Mouse (Mus musculus) embryonic facial prominence, embryonic 14.5 days (tissue): Measurements from ENCODE around the gene Cela2a. TPM values are rescaled to one million over a fixed set of nuclear protein-coding genes. Genes with fewer than 3 reads are reported as not detected.
A peak's percentile ranks its signal among the peaks of the same experiment; 100 is the strongest.

ENCODE experiments used
- ATAC-seq: fragments of 200-750 bp; cut with Nextera tagmentation; 2 replicates; pipeline ENCODE4 v1.8.0; 2017; ENCODE audit warnings: low read depth, moderate number of reproducible peaks, moderate TSS enrichment
- DNase-seq: peaks from one replicate; pipeline ENCODE4 v3.0.0-alpha.2; 2015; ENCODE audit warnings: low spot score
- H3K27ac ChIP-seq: fragments of 300-500 bp; sonication (generic); replicated peaks from 2 replicates; pipeline ENCODE4 v1.5.1; 2014; ENCODE audit warnings: low read depth, mild to moderate bottlenecking, low read length, moderate library complexity
- H3K27me3 ChIP-seq: fragments of 300-500 bp; sonication (generic); replicated peaks from 2 replicates; pipeline ENCODE4 v1.6.1; 2014; ENCODE audit warnings: low read length; ENCODE audit not compliant: control insufficient read depth, insufficient read depth
- H3K36me3 ChIP-seq: fragments of 300-500 bp; sonication (generic); 2 replicates; pipeline ENCODE4 v1.6.1; 2014; ENCODE audit warnings: low read length, mixed read lengths; ENCODE audit not compliant: control insufficient read depth, insufficient read depth
- H3K4me1 ChIP-seq: fragments of 300-500 bp; sonication (generic); 2 replicates; pipeline ENCODE4 v1.6.1; 2014; ENCODE audit warnings: antibody characterized with exemption, low read length; ENCODE audit not compliant: control insufficient read depth, insufficient read depth
- H3K4me2 ChIP-seq: fragments of 300-500 bp; sonication (generic); 2 replicates; pipeline ENCODE4 v1.6.1; 2014; ENCODE audit warnings: low read depth, mild to moderate bottlenecking, low read length, moderate library complexity, mixed read lengths
- H3K4me3 ChIP-seq: fragments of 300-500 bp; sonication (generic); 2 replicates; pipeline ENCODE4 v1.5.1; 2014; ENCODE audit warnings: low read depth, mild to moderate bottlenecking, low read length
- H3K9ac ChIP-seq: fragments of 300-500 bp; sonication (generic); 2 replicates; pipeline ENCODE4 v1.6.1; 2014; ENCODE audit warnings: low read depth, mild to moderate bottlenecking, low read length, moderate library complexity, mixed read lengths
- H3K9me3 ChIP-seq: fragments of 300-500 bp; sonication (generic); 2 replicates; pipeline ENCODE4 v1.6.1; 2016; ENCODE audit warnings: low read length; ENCODE audit not compliant: control insufficient read depth
- WGBS: fragments of 180-500 bp; shearing (Covaris S2); extraction: QIAGEN DNeasy Blood & Tissue Kit; methylation state at CpG from one replicate; pipeline ENCODE4 v1.1.7; 2014; 5-methylcytosine and 5-hydroxymethylcytosine counted together
- polyA plus RNA-seq: library from polyadenylated mRNA; unstranded; fragments of >200 nt; fragmentation: Nextera tagmentation; extraction: Ambion mirVana; gene quantifications from 2 replicates; pipeline ENCODE4 v1.2.1, GENCODE M21; 2014

The Cela2a gene
- polyA plus RNA-seq, 1 experiment from 2014 or later, result not detected

DNA sequence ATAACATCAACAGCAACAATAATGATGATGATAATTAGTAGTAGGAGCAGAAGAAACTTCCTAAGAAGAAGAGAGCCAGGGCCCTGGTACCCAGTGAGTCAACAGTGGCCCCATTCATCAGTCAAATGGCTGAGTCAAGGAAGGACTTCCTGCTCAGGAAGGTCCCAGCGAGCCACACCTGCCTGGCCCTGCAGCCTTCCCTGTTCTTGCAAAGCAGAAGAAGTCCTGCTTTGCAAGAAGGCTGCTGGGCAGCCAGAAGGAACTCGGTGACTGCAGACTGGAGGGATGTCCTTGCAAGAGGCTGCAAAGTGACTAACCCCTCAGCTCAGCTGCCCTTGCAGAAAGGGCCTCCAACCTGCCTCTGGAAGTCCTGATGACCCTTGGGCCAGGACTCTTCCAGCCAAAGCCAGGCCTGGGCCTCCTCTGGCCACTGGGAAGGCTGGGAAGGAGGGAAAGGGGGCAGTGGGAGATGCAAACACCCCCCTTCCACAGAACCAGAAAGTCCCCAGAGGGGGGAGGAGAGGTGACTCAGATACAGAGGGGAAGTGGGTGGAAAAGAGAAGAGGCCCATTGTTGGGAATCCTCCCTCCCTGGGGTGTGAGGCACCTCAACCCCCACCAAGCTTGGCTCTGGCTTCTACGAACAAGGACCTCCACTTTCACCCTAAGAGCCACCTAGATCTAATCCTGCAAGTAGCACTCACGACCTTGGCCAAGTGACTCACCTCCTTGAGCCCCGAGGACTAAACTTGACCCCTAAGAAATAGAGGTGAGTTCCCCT is 43.7 kb upstream of the Cela2a start:
- no peaks in the 10 kb centered on the region for H3K9me3 ChIP-seq
- ATAC-seq, result no peak
- H3K4me3 ChIP-seq, result no peak overlapping the region
- H3K36me3 ChIP-seq, result no peaks in the 10 kb centered on the region
- no peak for DNase-seq
- H3K9ac ChIP-seq, result no peak overlapping the region
- 82% methylated on average over 5 of the region's 5 CpGs for WGBS
- H3K4me1 ChIP-seq, result peaks cover 33% of the 10 kb centered on the region
- H3K27me3 ChIP-seq, result no peaks in the 10 kb centered on the region
- no peak overlapping the region for H3K4me2 ChIP-seq
- H3K27ac ChIP-seq, result no peak overlapping the region

DNA sequence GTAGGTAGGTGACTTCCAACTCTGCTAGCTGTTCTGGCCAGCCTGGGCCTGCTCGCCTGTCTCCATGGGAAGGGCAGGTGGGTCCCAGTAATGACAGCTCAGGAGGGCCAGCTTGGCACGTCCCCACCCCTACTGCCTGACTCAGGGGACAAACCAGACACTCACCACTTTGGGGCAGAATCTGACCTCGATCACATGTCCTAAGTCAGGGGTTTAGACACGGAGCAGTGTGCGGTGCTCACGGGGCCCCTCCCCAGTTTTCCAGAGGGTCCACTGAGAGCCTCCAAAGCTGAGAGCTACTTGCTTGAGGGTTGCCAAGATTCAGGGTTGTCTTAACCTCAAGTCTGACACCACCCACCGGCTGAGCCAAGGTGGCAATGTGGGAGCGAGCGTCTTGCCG is 42.1 kb upstream of the Cela2a start:
- Histone ChIP-seq H3K4me2 (no peak overlapping the region), H3K4me3 (no peak overlapping the region), H3K27me3 (no peaks in the 10 kb centered on the region), H3K27ac (peak overlapping the region; percentile 53), H3K9me3 (no peaks in the 10 kb centered on the region), H3K4me1 (peaks cover 22% of the 10 kb centered on the region; the same call in 1 of the 2 replicates), H3K36me3 (no peaks in the 10 kb centered on the region), H3K9ac (no peak overlapping the region)
- ATAC-seq (no peak), DNase-seq (no peak)
- WGBS, result 73% methylated on average over 10 of the region's 10 CpGs

DNA sequence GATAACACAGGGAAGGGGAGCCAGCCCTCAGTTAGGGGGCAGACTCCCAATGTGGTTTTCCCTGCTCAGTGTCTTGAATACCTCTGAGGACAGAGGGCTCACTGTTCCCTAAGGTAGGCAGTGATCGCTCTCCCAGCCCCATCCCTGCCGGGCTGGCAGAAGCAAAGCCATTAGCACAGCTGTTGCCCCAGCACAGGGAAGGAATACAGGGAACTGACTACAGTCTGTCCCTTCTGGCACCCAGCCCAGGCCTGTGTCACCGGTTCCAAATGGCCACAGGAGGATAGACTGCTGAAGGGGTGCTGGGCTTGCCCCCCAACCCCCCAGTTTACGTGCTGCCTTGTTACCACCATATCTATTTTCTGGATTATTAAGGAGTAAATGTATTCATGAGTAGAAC is 41.5 kb upstream of the Cela2a start:
- H3K36me3 ChIP-seq, result no peaks in the 10 kb centered on the region
- H3K4me2 ChIP-seq, result no peak overlapping the region
- no peaks in the 10 kb centered on the region for H3K27me3 ChIP-seq
- no peaks in the 10 kb centered on the region for H3K9me3 ChIP-seq
- peak overlapping the region; percentile 53 for H3K27ac ChIP-seq
- H3K4me3 ChIP-seq, result no peak overlapping the region
- 34% methylated on average over 4 of the region's 4 CpGs for WGBS
- no peak overlapping the region for H3K9ac ChIP-seq
- peak; percentile 66 for ATAC-seq
- DNase-seq, result peak; percentile 88
- peaks cover 20% of the 10 kb centered on the region; the same call in 1 of the 2 replicates for H3K4me1 ChIP-seq

DNA sequence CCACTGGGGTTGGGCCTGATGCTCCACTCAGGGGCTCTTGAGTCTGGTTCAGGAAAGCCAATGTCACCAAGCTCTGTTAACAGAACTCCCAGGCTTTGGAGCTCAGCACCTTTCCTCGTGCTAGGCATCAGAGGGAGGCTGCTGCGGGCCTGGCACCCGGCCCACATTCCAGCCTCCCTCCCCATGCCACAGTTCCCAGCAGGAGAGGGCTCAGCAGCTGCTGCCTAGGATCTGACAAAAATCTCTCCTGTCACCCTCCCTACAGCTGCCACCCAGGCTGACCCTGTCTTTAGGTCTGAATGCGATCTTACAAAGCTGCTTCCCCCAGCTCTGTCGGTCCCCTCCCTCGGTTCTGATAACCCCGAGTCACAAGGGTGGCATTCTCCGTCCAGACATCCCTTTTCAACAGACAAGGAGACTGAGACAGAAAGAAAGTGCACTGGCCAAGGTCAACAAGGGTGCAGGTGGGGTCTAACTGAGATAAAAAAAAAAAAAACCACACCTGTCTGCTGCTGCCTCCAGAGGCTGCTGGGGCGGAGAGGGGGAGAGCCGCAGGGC is 41.1 kb upstream of the Cela2a start:
- DNase-seq, result peak; percentile 87
- ATAC-seq, result peak; percentile 85
- H3K27ac ChIP-seq, result peak overlapping the region; percentile 53; the same call in 1 of the 2 replicates
- H3K4me2 ChIP-seq, result no peak overlapping the region
- peaks cover 17% of the 10 kb centered on the region; the same call in 1 of the 2 replicates for H3K4me1 ChIP-seq
- no peaks in the 10 kb centered on the region for H3K36me3 ChIP-seq
- H3K9me3 ChIP-seq, result no peaks in the 10 kb centered on the region
- no peak overlapping the region for H3K9ac ChIP-seq
- no peak overlapping the region for H3K4me3 ChIP-seq
- 21% methylated on average over 10 of the region's 10 CpGs for WGBS
- no peaks in the 10 kb centered on the region for H3K27me3 ChIP-seq

DNA sequence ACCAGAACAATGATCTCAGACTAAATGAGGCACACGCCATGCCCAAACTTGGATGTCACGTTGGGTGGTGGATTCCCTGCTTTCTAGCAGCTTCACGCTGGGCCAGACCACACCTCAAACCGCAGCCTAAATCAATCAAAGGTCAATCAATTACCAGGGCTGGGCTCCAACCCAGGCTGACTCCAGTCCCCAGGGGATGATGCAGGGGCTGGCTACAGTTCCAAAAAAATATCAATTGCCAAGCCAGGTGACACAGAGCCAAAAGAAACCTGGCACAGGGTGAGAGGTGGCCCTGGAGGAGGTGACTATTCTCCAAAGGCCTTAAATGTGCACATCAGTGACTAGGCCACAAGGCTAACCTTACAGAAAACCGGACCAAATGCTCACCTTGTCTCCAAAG is 39.6 kb upstream of the Cela2a start:
- no peak for DNase-seq
- peaks cover 9% of the 10 kb centered on the region; the same call in 1 of the 2 replicates for H3K36me3 ChIP-seq
- H3K27ac ChIP-seq, result no peak overlapping the region
- peaks cover 13% of the 10 kb centered on the region; the same call in 1 of the 2 replicates for H3K4me1 ChIP-seq
- no peak overlapping the region for H3K4me2 ChIP-seq
- no peaks in the 10 kb centered on the region for H3K27me3 ChIP-seq
- no peak overlapping the region for H3K4me3 ChIP-seq
- no peak for ATAC-seq
- no peaks in the 10 kb centered on the region for H3K9me3 ChIP-seq
- 85% methylated on average over 5 of the region's 5 CpGs for WGBS
- H3K9ac ChIP-seq, result no peak overlapping the region

DNA sequence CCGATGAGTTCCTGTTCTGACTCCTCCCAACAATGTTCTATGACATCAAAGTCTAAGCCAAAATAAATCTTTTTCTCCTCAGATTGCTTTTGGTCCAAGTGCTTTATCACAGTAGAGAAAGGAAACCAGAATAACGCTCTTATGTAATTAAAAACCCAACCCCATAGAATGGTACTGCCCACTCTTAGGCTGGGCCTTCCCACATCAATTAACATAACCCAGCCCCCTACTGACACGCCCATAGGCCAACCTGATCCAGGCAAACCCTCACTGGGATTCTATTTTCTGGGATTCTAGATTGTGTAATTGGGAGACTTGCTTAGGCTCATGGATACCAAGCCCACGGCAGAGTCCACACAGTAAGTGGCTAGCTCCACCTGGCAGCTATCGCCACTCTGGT is 39.0 kb upstream of the Cela2a start:
- no peak overlapping the region for H3K9ac ChIP-seq
- ATAC-seq (no peak), DNase-seq (no peak)

DNA sequence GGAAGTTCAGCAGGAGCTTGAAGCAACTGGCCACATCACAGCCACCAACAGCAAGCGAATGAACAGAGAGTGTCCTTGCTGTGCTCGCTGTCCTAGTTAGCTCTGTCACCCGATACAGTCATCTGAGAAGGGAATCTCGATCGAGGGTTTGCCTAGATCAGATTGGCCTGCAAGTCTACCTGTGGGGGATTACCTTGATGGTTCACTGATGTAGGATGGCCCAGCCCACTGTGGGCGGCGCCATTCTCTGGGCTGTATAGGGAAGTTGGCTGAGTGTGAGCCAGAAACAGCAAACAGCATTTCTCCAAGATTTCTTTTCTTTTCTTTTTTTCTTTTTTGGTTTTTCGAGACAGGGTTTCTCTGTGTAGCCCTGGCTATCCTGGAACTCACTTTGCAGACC is 38.5 kb upstream of the Cela2a start:
- no peak overlapping the region for H3K4me2 ChIP-seq
- peaks cover 16% of the 10 kb centered on the region; the same call in 1 of the 2 replicates for H3K36me3 ChIP-seq
- no peak overlapping the region for H3K9ac ChIP-seq
- no peaks in the 10 kb centered on the region for H3K27me3 ChIP-seq
- H3K4me1 ChIP-seq, result peaks cover 13% of the 10 kb centered on the region; the same call in 1 of the 2 replicates
- DNase-seq (no peak), ATAC-seq (no peak)
- H3K27ac ChIP-seq, result no peak overlapping the region
- WGBS, result 91% methylated on average over 8 of the region's 8 CpGs
- H3K9me3 ChIP-seq, result no peaks in the 10 kb centered on the region
- H3K4me3 ChIP-seq, result no peak overlapping the region

More for the DNA sequence above, 39.0 kb upstream of the Cela2a start:
- Histone ChIP-seq H3K36me3 (peaks cover 15% of the 10 kb centered on the region; the same call in 1 of the 2 replicates), H3K4me3 (no peak overlapping the region), H3K27me3 (no peaks in the 10 kb centered on the region), H3K4me2 (no peak overlapping the region), H3K4me1 (peaks cover 13% of the 10 kb centered on the region; the same call in 1 of the 2 replicates), H3K27ac (no peak overlapping the region), H3K9me3 (no peaks in the 10 kb centered on the region)
- WGBS, result 93% methylated on average over 5 of the region's 5 CpGs

DNA sequence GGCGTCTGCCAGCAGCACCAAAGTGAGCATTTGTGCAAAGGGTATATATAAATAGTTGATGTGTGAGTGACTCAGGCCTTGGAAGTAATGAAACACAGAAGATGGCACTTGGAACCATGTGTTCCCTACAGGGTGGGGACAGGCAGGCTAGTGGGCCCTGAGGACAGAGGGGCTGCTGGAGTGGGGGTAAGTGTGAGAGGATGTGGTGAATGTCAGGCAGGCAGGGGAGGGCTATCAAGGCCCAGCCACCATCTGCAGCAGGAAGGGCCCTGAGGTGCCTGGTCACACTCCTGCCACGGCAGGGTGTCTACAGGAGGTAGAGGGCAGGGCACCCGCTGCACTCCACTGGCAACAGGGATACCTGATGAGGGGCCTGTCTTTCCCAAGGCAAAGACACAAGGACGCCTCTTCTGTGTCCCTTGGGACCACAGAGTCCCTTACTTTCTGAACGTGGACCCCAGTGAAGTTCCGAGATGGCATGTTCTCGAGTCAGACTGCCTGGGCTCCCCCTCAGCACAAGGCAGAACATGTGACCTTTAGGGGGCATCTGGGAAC is 37.8 kb upstream of the Cela2a start:
- Histone ChIP-seq H3K36me3 (peaks cover 16% of the 10 kb centered on the region; the same call in 1 of the 2 replicates), H3K4me2 (no peak overlapping the region), H3K9ac (no peak overlapping the region), H3K4me3 (no peak overlapping the region), H3K9me3 (no peaks in the 10 kb centered on the region), H3K27ac (no peak overlapping the region), H3K4me1 (peaks cover 13% of the 10 kb centered on the region; the same call in 1 of the 2 replicates), H3K27me3 (no peaks in the 10 kb centered on the region)
- WGBS, result 82% methylated on average over 7 of the region's 7 CpGs
- DNase-seq (no peak), ATAC-seq (no peak)
